Mouse (Mus musculus) thymus, adult 2 months (tissue): ENCODE data around the gene Dbn1. TPM values are rescaled to one million over a fixed set of nuclear protein-coding genes. Genes with fewer than 3 reads are reported as not detected.

Experiments used
- DNase-seq: peaks from one replicate; pipeline ENCODE4 v3.0.0; 2021
- H3K27ac ChIP-seq: fragments of 200-500 bp; 2 replicates; pipeline ENCODE4 v1.5.1; 2012; ENCODE audit warnings: low read length, control low read depth; ENCODE audit not compliant: control insufficient read depth, insufficient read depth
- H3K27me3 ChIP-seq: fragments of 200-500 bp; 2 replicates; pipeline ENCODE4 v1.6.1; 2012; ENCODE audit warnings: mild to moderate bottlenecking, low read length, moderate library complexity, mixed read lengths; ENCODE audit not compliant: control insufficient read depth, insufficient read depth
- H3K36me3 ChIP-seq: fragments of 200-500 bp; 2 replicates; pipeline ENCODE4 v1.6.1; 2012; ENCODE audit warnings: mild to moderate bottlenecking, low read length, moderate library complexity; ENCODE audit not compliant: control insufficient read depth, insufficient read depth
- H3K4me1 ChIP-seq: fragments of 200-500 bp; replicated peaks from 2 replicates; pipeline ENCODE4 v1.6.1; 2012; ENCODE audit warnings: low read length; ENCODE audit not compliant: control insufficient read depth, insufficient read depth
- H3K4me3 ChIP-seq: fragments of 200-500 bp; 2 replicates; pipeline ENCODE4 v1.5.1; 2012; ENCODE audit warnings: mild to moderate bottlenecking, low read length, control low read depth, moderate library complexity; ENCODE audit not compliant: control insufficient read depth, insufficient read depth
- CTCF ChIP-seq: fragments of 200-500 bp; IDR thresholded peaks from 2 replicates; pipeline ENCODE4 v1.5.1; 2012; ENCODE audit warnings: mild to moderate bottlenecking, control low read depth, low read length, moderate library complexity, borderline replicate concordance; ENCODE audit not compliant: control insufficient read depth, poor library complexity, insufficient read depth; ENCODE audit errors: extremely low read depth
- POLR2A ChIP-seq: fragments of 200-500 bp; IDR thresholded peaks from 2 replicates; pipeline ENCODE4 v1.6.1; 2012; ENCODE audit warnings: mild to moderate bottlenecking, low read length, control low read depth, moderate library complexity; ENCODE audit not compliant: control insufficient read depth, poor library complexity, insufficient read depth; ENCODE audit errors: extremely low read depth
- WGBS: fragments of 180-500 bp; shearing (Covaris S2); methylation state at CpG from one replicate; pipeline ENCODE4 v1.1.7; 2018; 5-methylcytosine and 5-hydroxymethylcytosine counted together
- polyA plus RNA-seq: library from polyadenylated mRNA; depleted of rRNA; stranded (reverse); fragments of >200 nt; gene quantifications from 2 replicates; pipeline ENCODE4 v1.2.3, GENCODE M21; 2012; rRNA removed

The Dbn1 gene
- polyA plus RNA-seq, 1 experiment: 9.8 TPM

DNA sequence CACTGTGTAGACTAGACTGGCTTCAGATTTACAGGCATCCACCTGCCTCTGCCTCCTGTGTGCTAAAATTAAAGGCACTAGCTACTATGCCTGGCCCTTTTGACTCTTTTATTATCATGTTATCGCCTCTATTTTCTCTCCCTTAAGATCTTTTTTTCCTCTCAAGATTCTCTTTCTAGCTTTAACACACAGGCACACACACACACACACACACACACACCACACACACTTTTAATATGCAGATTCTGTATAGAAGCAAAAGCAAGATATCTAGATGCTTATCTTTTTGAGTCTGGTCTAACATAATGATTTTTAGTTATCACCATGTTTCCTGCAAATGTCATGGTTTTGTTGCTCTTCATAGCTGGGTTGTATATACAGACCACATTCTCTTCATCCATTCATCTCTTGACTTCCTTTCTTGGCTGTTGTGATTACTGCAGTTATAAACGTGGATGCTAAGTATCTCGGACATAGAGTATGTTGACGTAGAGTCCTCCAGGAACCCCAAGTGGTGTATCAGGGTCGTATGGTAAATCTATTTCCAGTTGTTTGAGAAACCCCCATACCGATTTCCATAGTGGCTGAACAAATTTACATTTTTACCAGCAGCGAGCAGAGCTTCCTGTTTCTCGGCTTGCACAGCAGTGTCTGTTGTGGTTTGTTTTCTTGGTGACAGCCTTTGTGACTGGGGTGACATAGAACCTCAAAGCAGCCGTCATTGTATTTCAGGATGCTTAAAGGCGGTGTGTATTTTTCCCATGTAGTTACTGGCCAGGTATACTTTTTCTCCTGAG, 55.8 kb downstream of the Dbn1 start:
- H3K27me3 ChIP-seq: no peaks in the 10 kb centered on the region
- TF ChIP-seq POLR2A (no peak), CTCF (no peak)
- H3K4me1 ChIP-seq: peaks cover 26% of the 10 kb centered on the region
- 6% methylated on average over 10 of the region's 10 CpGs for WGBS
- peak overlapping the region; percentile 65 for H3K27ac ChIP-seq
- peak; percentile 72 for DNase-seq
- H3K4me3 ChIP-seq: no peak overlapping the region
- H3K36me3 ChIP-seq: no peaks in the 10 kb centered on the region

DNA sequence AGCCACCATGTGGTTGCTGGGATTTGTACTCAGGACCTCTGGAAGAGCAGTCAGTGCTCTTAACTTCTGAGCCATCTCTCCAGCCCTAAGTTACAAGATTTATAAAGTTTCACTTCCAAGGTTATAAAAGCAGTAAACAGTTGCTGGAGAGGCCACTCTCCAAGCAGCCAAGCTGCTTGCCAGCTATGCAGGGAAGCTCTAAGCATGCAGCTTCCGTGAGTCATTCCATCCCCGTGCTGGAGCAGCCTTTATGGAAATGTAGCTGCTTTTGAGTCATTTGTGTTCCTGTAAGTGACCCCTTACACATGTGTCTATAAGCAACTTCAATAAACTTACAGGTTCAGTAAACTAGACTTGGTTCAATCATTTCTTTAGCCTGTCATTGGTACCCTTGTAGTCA, 57.3 kb downstream of the Dbn1 start:
- Histone ChIP-seq H3K4me3 (no peak overlapping the region), H3K27ac (peak overlapping the region; percentile 38; the same call in 1 of the 2 replicates), H3K36me3 (no peaks in the 10 kb centered on the region), H3K27me3 (no peaks in the 10 kb centered on the region), H3K4me1 (peaks cover 26% of the 10 kb centered on the region)
- 96% methylated on average over 2 of the region's 2 CpGs for WGBS
- TF ChIP-seq POLR2A: no peak
- no peak for TF ChIP-seq CTCF
- no peak for DNase-seq

- Histone ChIP-seq H3K4me3 (no peak overlapping the region), H3K4me1 (peaks cover 26% of the 10 kb centered on the region), H3K27me3 (no peaks in the 10 kb centered on the region), H3K36me3 (no peaks in the 10 kb centered on the region), H3K27ac (peak overlapping the region; percentile 2; the same call in 1 of the 2 replicates)
- WGBS: 55% methylated on average over 12 of the region's 12 CpGs
- no peak for TF ChIP-seq CTCF
- TF ChIP-seq POLR2A: no peak
- no peak for DNase-seq
Measured at GRCm38 (mm10) chr13:55429226-55429888, 58.6 kb downstream of the Dbn1 start.

- WGBS: 97% methylated on average over 10 of the region's 10 CpGs
- H3K4me1 ChIP-seq: peaks cover 14% of the 10 kb centered on the region
- DNase-seq: no peak
- H3K36me3 ChIP-seq: no peaks in the 10 kb centered on the region
- TF ChIP-seq POLR2A (no peak), CTCF (no peak)
- H3K4me3 ChIP-seq: no peak within 1 kb of the TSS
- no peaks in the 10 kb centered on the region for H3K27me3 ChIP-seq
- H3K27ac ChIP-seq: no peak within 1 kb of the TSS
Measured at GRCm38 (mm10) chr13:55426613-55427012, 61.3 kb downstream of the Dbn1 start, which contains the start of gene F12. Gene F12, minus strand, starts transcription at chr13:55426793.

Other genes with a start within 250 kb of the Dbn1 start
- gene Prelid1, start 167.6 kb downstream of the Dbn1 start, polyA plus RNA-seq: 493 and 534 TPM in 2 replicates
- gene Rab24, start 166.2 kb downstream of the Dbn1 start, polyA plus RNA-seq: 112 and 119 TPM in 2 replicates
- 122 and 153 TPM in 2 replicates for gene Mxd3, start 158.3 kb downstream of the Dbn1 start, polyA plus RNA-seq
- gene Lman2, start 125.3 kb downstream of the Dbn1 start, polyA plus RNA-seq: 134 and 139 TPM in 2 replicates
- gene Rgs14, start 118.4 kb downstream of the Dbn1 start, polyA plus RNA-seq: 179 and 220 TPM in 2 replicates
- 0.83 and 6.0 TPM in 2 replicates for gene Slc34a1, start 89.9 kb downstream of the Dbn1 start, polyA plus RNA-seq
- gene Pfn3, start 72.9 kb downstream of the Dbn1 start, polyA plus RNA-seq: not detected in 2 replicates
- 0.39 and 1.6 TPM in 2 replicates for gene F12, start 61.3 kb downstream of the Dbn1 start, polyA plus RNA-seq
- gene Grk6, start 43.0 kb downstream of the Dbn1 start, polyA plus RNA-seq: 228 and 238 TPM in 2 replicates
- 33.8 and 52.2 TPM in 2 replicates for gene Prr7, start 23.8 kb downstream of the Dbn1 start, polyA plus RNA-seq
- gene Pdlim7, start 25.6 kb upstream of the Dbn1 start, polyA plus RNA-seq: 25.6 and 29.5 TPM in 2 replicates
- 18.2 and 21.9 TPM in 2 replicates for gene Dok3, start 41.2 kb upstream of the Dbn1 start, polyA plus RNA-seq
- 97.8 and 100.0 TPM in 2 replicates for gene Ddx41, start 48.5 kb upstream of the Dbn1 start, polyA plus RNA-seq
- 381 and 409 TPM in 2 replicates for gene Fam193b, start 83.0 kb upstream of the Dbn1 start, polyA plus RNA-seq
- 73.4 and 76.8 TPM in 2 replicates for gene Tmed9, start 85.6 kb upstream of the Dbn1 start, polyA plus RNA-seq
- 45.3 and 47.2 TPM in 2 replicates for gene B4galt7, start 111.8 kb upstream of the Dbn1 start, polyA plus RNA-seq
- gene Caml, start 134.9 kb upstream of the Dbn1 start, polyA plus RNA-seq: 15.7 and 17.8 TPM in 2 replicates
- 25.3 and 29.5 TPM in 2 replicates for gene Ddx46, start 146.9 kb upstream of the Dbn1 start, polyA plus RNA-seq
- 61.2 and 62.1 TPM in 2 replicates for gene B230219D22Rik, start 205.0 kb upstream of the Dbn1 start, polyA plus RNA-seq
- gene Txndc15, start 226.5 kb upstream of the Dbn1 start, polyA plus RNA-seq: 48.9 and 50.8 TPM in 2 replicates
- gene Pcbd2, start 239.3 kb upstream of the Dbn1 start, polyA plus RNA-seq: 12.6 and 18.2 TPM in 2 replicates